Mouse (Mus musculus): Measurements from ENCODE around the gene Rpl3.

GRCm38 (mm10) chr15:80100871-80101270 lies 9.2 kb upstream of the Rpl3 start:
- TF ChIP-seq CTCF (IDR thresholded peaks at IDR 0.05; ENCODE audit: low read depth) (no peak), EP300 (IDR thresholded peaks at IDR 0.05; ENCODE audit: low read depth) (no peak)

Measured in liver, postnatal 0 days (tissue).